Mouse (Mus musculus): ENCODE measurements around the gene Grap.

DNA sequence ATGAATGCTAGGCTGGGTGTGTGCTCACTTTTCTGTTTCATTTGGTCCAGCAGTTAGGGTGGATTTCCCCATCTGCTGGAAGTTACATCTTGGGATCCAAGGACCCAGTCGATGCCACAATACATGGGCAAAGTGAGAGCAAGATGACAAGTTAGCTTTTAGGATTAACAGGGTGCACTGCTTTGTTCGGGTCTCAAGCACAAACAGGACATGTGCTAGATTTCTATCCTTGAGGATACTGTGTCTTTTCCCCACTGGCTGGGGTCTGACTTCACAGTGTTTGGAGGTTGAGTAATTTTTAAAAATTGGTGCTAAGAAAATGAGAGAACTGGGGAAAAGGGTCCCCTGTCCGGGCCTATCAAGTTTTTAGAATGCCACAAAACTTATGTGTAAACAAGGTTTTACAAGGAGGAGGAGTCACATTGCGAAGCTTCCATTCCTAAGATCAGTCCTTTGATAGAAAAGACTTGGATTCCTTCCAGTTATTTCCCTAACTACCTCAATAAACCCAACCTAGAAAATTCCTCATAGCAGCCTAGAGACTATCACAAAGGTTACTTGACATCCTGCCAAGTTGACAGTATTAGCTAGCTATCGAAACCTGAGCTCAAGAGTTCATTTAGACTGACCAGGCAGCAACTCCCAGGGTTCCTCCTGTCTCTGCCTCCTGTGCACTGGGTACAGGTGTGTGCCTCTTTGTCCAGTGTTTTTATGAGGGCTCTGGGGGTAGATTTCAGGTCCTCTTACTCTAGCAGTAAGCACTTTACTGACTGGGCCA lies 9.7 kb upstream of the Grap start:
- TF ChIP-seq CTCF (IDR thresholded peaks at IDR 0.05; ENCODE audit: borderline replicate concordance, control insufficient read depth, extremely low read depth, insufficient read depth, low read length, poor library complexity) (no peak), POLR2A (IDR thresholded peaks at IDR 0.05; ENCODE audit: control insufficient read depth, extremely low read depth, insufficient read depth, low read length, poor library complexity) (no peak)
